Mouse (Mus musculus): ENCODE measurements around the gene Morc1.

DNA sequence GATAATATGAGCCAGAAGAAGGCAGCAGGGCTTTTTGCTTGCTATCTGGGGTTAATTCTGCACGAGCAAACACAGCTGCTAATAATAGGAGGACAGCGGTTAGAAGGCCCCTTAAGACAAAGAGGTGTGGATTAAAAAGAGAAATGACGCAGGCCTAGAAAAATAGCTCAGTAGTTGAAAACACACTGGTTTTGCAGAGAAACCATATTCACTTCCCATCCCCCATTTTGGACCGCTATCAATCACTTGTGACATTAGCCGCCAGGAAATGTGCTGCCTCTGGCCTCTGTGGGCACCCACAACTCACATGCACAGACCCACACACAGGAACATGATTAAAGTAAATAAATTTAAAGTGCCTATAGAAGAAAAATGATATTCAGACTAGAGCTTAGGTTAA, 240.7 kb downstream of the Morc1 start:
- TF ChIP-seq CTCF (IDR thresholded peaks at IDR 0.05; ENCODE audit: low read depth), result no peak
- no peak for TF ChIP-seq EP300 (IDR thresholded peaks at IDR 0.05; ENCODE audit: low read depth)
